Mouse (Mus musculus) frontal cortex, postnatal 25 days (tissue): ENCODE data around the gene Olfr808.

Experiments
- DNase-seq, 2 experiments: peaks; one replicate each; pipeline ENCODE4 v3.0.0; 2022; ENCODE audit warnings: low spot score in 2 of 2

Olfr808 gene

GRCm38 (mm10) chr10:129765182-129765581 is at the start of gene Olfr808:
Olfr808 (plus strand) TSS chr10:129765482.
- DNase-seq = no peak

GRCm38 (mm10) chr10:129729275-129729674 is 36.0 kb upstream of the Olfr808 start, which contains the start of gene Olfr805:
Olfr805 (minus strand) TSS chr10:129729375.
- DNase-seq = no peak

- DNase-seq = no peak
Observed at GRCm38 (mm10) chr10:129741821-129742220, 23.5 kb upstream of the Olfr808 start, which contains the start of gene Olfr806. Olfr806 (minus strand) TSS chr10:129741921.

- no peak for DNase-seq
Observed at GRCm38 (mm10) chr10:129757693-129758092, 7.6 kb upstream of the Olfr808 start, which contains the start of gene Olfr807. Olfr807 (minus strand) TSS chr10:129757793.

GRCm38 (mm10) chr10:129774338-129774737 is 9.1 kb downstream of the Olfr808 start, which contains the start of gene Olfr809:
Olfr809 (plus strand) TSS chr10:129774638.
- DNase-seq = no peak

DNA sequence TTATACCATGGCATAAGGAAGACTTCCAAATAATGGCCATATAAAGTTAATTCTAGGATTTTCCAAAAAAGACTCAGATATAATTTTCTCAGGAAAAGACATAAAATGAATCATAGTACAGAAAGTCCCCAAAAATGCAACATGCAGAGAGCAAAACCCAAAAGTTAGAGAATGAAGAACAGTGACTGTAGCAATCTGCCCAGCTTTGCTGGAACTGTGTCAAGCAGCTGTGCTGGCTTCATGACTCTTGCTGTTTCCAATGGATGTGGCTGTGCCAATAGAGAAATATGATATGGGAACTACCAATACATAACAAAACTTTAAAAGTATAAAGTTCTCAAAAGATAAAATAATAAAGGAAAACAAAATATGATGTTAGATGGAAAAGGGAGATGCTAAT is 12.8 kb downstream of the Olfr808 start:
- DNase-seq = no peak

DNA sequence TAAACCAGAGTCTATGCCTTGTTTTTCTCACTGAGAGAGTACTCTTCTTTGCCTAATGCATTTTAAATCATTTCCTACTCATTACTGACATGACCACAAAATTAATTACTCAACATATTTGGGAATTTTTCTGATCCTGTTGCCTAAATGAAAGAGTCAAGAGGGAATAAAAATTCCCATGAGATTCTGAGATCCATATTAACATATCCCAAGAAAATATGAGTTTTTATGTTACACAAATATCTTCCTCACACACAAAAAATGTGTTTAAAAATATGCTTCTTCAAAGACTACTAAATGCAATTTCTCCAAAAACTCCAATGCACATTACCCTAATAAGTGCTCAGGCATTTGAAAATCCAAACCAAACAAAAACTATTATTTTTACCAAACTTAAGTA is 29.5 kb downstream of the Olfr808 start, which contains the start of gene Olfr810:
Gene Olfr810 (minus strand): TSS at position 101 of the 400 bp plus-strand sequence.
- no peak for DNase-seq

- no peak for DNase-seq
Observed at GRCm38 (mm10) chr10:129804296-129804695, 39.0 kb downstream of the Olfr808 start, which contains the start of gene Olfr811. Olfr811 (minus strand) TSS chr10:129804396.
